Mouse (Mus musculus) stomach, postnatal 0 days (tissue): Measurements from ENCODE around the gene Cxcl16.

Source experiments
- CTCF ChIP-seq: IDR thresholded peaks from 2 replicates; pipeline ENCODE4 v1.5.1; 2016; ENCODE audit warnings: antibody characterized with exemption, low read depth, mild to moderate bottlenecking, moderate library complexity
- EP300 ChIP-seq: optimal IDR thresholded peaks from 2 replicates; pipeline ENCODE3; 2016; ENCODE audit warnings: antibody characterized with exemption

DNA sequence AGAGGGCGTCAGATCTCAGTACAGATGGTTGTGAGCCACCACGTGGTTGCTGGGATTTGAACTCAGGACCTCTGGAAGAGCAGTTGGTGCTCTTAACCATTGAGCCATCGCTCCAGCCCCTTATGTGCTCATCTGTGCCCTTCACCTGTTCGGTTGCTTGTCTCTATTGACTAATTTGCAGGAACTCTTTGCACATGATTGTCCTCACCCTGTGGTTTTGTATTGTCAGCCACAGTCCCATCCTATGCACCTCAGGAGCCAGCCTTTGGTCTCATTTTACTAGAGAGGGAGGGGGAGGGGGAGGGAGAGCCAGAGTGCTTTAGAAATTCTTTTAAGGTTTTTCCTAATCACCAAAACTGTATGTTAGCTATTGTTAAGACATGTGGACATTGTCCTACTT is 41.6 kb downstream of the Cxcl16 start:
- TF ChIP-seq CTCF (no peak), EP300 (no peak)
